Mouse (Mus musculus) urinary bladder, postnatal 0 days (tissue): ENCODE results near the gene Gm15056. TPM values are rescaled to one million over a fixed set of nuclear protein-coding genes. Genes with fewer than 3 reads are reported as not detected.

Experiments
- polyA plus RNA-seq: library from polyadenylated mRNA; unstranded; fragments of >200 nt; fragmentation: Nextera tagmentation; extraction: Ambion mirVana; gene quantifications from 2 replicates; pipeline ENCODE4 v1.2.1, GENCODE M21; 2015

Gene Gm15056
- not detected in 2 replicates for polyA plus RNA-seq

DNA sequence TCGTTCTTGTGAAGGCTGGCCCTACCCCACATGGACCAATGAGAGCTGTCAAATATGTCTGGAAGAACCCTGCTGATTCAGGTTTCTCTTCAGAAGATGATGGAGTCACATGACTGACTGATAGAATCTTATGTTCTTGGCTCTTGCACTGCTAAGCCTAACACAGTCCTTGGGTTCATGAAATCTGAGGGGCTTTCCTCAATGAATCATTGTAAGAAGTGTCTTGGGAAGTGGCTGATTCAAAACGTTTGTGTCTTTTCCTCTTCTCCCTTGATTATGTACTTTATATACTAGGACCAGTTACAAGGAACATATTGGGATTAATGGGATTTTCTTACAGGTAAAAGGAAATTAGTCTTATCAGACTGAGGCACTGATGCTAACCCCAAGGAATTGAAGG is at the start of gene Gm15056:
Gene Gm15056, minus strand, starts transcription at position 101 of the 400 bp plus-strand sequence.

DNA sequence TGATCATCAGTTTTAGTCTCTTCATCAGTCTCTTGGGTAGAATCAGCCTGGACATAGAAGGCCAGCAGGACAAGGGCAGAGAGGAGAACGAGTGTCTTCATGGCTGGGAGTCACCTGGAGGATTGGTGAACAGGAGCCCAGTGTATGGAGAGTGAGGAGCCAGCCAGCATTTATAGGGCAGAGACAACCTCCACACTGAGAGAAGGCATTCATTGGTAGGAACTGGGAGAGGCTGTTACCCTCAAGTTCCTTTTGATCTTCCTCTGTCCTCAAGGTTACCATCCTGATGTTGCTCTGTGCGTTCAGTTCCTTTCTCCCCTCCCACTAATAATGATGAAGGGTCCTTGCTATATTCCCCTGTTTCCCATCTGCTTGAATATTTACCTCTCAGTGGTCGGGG is 42.2 kb upstream of the Gm15056 start, which contains the start of gene AY761185:
Gene AY761185, minus strand, starts transcription at position 101 of the 400 bp plus-strand sequence.

DNA sequence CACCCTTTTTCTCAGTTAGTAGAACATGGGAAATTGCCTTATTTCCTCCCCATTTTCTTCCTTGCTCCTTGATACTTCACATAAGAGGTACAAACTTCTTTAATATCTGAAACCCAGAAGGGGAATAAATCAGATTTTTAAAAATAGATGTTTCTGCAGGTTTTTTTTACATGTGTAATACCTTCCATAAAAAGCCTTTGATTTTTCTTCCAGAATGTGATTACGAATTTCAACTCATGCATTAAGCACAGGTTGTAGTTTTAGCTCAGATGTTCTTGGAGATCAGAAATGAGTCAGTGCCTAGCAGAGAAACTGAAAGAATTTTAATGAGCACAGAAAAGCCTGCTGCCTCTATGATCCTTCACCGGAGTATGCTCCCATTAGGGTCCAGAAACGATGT is 19.5 kb upstream of the Gm15056 start, which contains the start of gene Gm6040:
Gene Gm6040, minus strand, starts transcription at position 101 of the 400 bp plus-strand sequence.

DNA sequence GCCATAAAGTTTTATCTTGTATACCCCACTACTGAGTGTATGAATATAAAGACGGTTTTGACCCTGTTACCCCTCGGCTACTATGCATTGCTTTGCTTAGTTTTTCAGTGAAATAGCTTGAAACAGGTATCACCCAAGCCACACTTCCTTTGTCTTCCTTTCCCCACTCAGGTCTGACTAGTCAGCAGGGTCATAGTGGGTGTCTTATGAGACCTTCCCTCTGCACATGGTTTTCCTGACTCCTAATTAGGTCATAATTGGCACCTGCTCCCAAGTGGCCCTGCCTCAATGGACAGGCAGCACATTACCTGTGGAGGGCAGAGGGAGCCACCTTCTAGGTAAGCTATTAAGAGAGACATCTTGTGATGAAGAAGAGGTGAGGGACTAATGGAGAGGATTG is 10.1 kb downstream of the Gm15056 start, which contains the start of gene Defb33:
Gene Defb33, plus strand, starts transcription at position 301 of the 400 bp plus-strand sequence.

Other genes starting within 250 kb of the Gm15056 start
- gene Defb33, start 10.0 kb downstream of the Gm15056 start, polyA plus RNA-seq = not detected in 2 replicates
- gene Gm6040, start 19.4 kb upstream of the Gm15056 start, polyA plus RNA-seq = not detected in 2 replicates
- not detected in 2 replicates for gene AY761185, start 42.1 kb upstream of the Gm15056 start, polyA plus RNA-seq
- not detected in 2 replicates for gene Defa21, start 122.9 kb upstream of the Gm15056 start, polyA plus RNA-seq
- gene Defa23, start 152.4 kb upstream of the Gm15056 start, polyA plus RNA-seq = not detected in 2 replicates
- gene Defa35, start 162.4 kb upstream of the Gm15056 start, polyA plus RNA-seq = not detected in 2 replicates
- not detected in 2 replicates for gene Defa25, start 181.8 kb upstream of the Gm15056 start, polyA plus RNA-seq
- gene Gm14851, start 193.4 kb upstream of the Gm15056 start, polyA plus RNA-seq = not detected in 2 replicates
- gene Defa30, start 232.0 kb upstream of the Gm15056 start, polyA plus RNA-seq = not detected in 2 replicates